Mouse (Mus musculus) E14TG2a.4 (cell line): ENCODE measurements around the gene Sp6.

Experiments
- CTCF ChIP-seq: conservative IDR thresholded peaks from 2 replicates; pipeline ENCODE4 v1.5.1; 2014; ENCODE audit warnings: low read length
- POU5F1 ChIP-seq: IDR thresholded peaks from 2 replicates; pipeline ENCODE4 v1.6.1; 2014; ENCODE audit warnings: low read length, borderline replicate concordance

GRCm38 (mm10) chr11:96982859-96983258 lies 30.3 kb upstream of the Sp6 start, which contains the start of gene Sp2:
- TF ChIP-seq CTCF = no peak
- no peak for TF ChIP-seq POU5F1
